Mouse (Mus musculus): ENCODE results near the gene Kirrel2. TPM values are rescaled to one million over a fixed set of nuclear protein-coding genes. Genes with fewer than 3 reads are reported as not detected.

Kirrel2 gene
- polyA plus RNA-seq, 1 experiment from 2014 or later: 0.15 TPM

- Histone ChIP-seq H3K4me2 (no peak overlapping the region), H3K27ac (replicated peaks) (no peak overlapping the region), H3K9me3 (replicated peaks) (no peaks in the 10 kb centered on the region), H3K36me3 (no peaks in the 10 kb centered on the region; the same call in 1 of the 2 replicates), H3K9ac (replicated peaks) (no peak overlapping the region), H3K4me3 (replicated peaks) (no peak overlapping the region), H3K4me1 (0 out of 2 replicates have a peak, but pooled peaks cover 4% of the 10 kb centered on the region), H3K27me3 (replicated peaks) (no peaks in the 10 kb centered on the region)
- ATAC-seq (ENCODE audit: low FRiP score): no peak
These were observed 28.2 kb downstream of the Kirrel2 start for GRCm38 (mm10) chr7:30429327-30429726.

GRCm38 (mm10) chr7:30423071-30423641, 34.3 kb downstream of the Kirrel2 start:
- Histone ChIP-seq H3K4me1 (peaks cover 24% of the 10 kb centered on the region), H3K27me3 (replicated peaks) (no peaks in the 10 kb centered on the region), H3K4me2 (peak overlapping the region; percentile 98), H3K9me3 (replicated peaks) (0 out of 2 replicates have a peak, but pooled peaks cover 5% of the 10 kb centered on the region), H3K9ac (replicated peaks) (peak overlapping the region; percentile 69), H3K4me3 (replicated peaks) (peak overlapping the region; percentile 67), H3K36me3 (no peaks in the 10 kb centered on the region; the same call in 1 of the 2 replicates), H3K27ac (replicated peaks) (peak overlapping the region; percentile 75)
- 51% methylated on average over 23 of the region's 23 CpGs for WGBS
- no peak for ATAC-seq (ENCODE audit: low FRiP score)

- H3K36me3 ChIP-seq: no peaks in the 10 kb centered on the region; the same call in 1 of the 2 replicates
- ATAC-seq (ENCODE audit: low FRiP score): peak; percentile 46
- H3K9me3 ChIP-seq (replicated peaks): 0 out of 2 replicates have a peak, but pooled peaks cover 5% of the 10 kb centered on the region
- 11% methylated on average over 9 of the region's 9 CpGs for WGBS
- H3K27me3 ChIP-seq (replicated peaks): no peaks in the 10 kb centered on the region
- peak overlapping the region; percentile 69 for H3K9ac ChIP-seq (replicated peaks)
- H3K4me2 ChIP-seq: peak overlapping the region; percentile 98
- peak overlapping the region; percentile 67 for H3K4me3 ChIP-seq (replicated peaks)
- peaks cover 24% of the 10 kb centered on the region for H3K4me1 ChIP-seq
- peak overlapping the region; percentile 75 for H3K27ac ChIP-seq (replicated peaks)
These were observed 34.9 kb downstream of the Kirrel2 start for GRCm38 (mm10) chr7:30422560-30422959.

- peak overlapping the region; percentile 67 for H3K4me3 ChIP-seq (replicated peaks)
- peak overlapping the region; percentile 98 for H3K4me2 ChIP-seq
- 0 out of 2 replicates have a peak, but pooled peaks cover 5% of the 10 kb centered on the region for H3K9me3 ChIP-seq (replicated peaks)
- under 1% methylated on average over 45 of the region's 45 CpGs for WGBS
- peak overlapping the region; percentile 69 for H3K9ac ChIP-seq (replicated peaks)
- H3K4me1 ChIP-seq: peaks cover 24% of the 10 kb centered on the region
- H3K27me3 ChIP-seq (replicated peaks): no peaks in the 10 kb centered on the region
- H3K27ac ChIP-seq (replicated peaks): peak overlapping the region; percentile 75
- no peaks in the 10 kb centered on the region; the same call in 1 of the 2 replicates for H3K36me3 ChIP-seq
- ATAC-seq (ENCODE audit: low FRiP score): peak; percentile 92
These were observed 35.5 kb downstream of the Kirrel2 start for GRCm38 (mm10) chr7:30421890-30422435.

- H3K4me1 ChIP-seq: peaks cover 24% of the 10 kb centered on the region
- ATAC-seq (ENCODE audit: low FRiP score): peak; percentile 46
These were observed 36.2 kb downstream of the Kirrel2 start, which contains the start of gene Nfkbid for GRCm38 (mm10) chr7:30421175-30421889. Nfkbid (plus strand) TSS chr7:30421732.

GRCm38 (mm10) chr7:30420673-30421072, 36.8 kb downstream of the Kirrel2 start:
- peaks cover 24% of the 10 kb centered on the region for H3K4me1 ChIP-seq
- no peaks in the 10 kb centered on the region for H3K27me3 ChIP-seq (replicated peaks)
- no peak overlapping the region for H3K4me3 ChIP-seq (replicated peaks)
- H3K4me2 ChIP-seq: no peak overlapping the region; the same call in 1 of the 2 replicates
- ATAC-seq (ENCODE audit: low FRiP score): no peak
- no peak overlapping the region for H3K9ac ChIP-seq (replicated peaks)
- H3K27ac ChIP-seq (replicated peaks): no peak overlapping the region
- WGBS: 92% methylated on average over 3 of the region's 3 CpGs
- H3K9me3 ChIP-seq (replicated peaks): 0 out of 2 replicates have a peak, but pooled peaks cover 5% of the 10 kb centered on the region
- no peaks in the 10 kb centered on the region; the same call in 1 of the 2 replicates for H3K36me3 ChIP-seq

More at GRCm38 (mm10) chr7:30421175-30421889, 36.2 kb downstream of the Kirrel2 start, which contains the start of gene Nfkbid:
- H3K9ac ChIP-seq (replicated peaks): peak within 1 kb of the TSS; percentile 69
- 9% methylated on average over 31 of the region's 31 CpGs for WGBS
- H3K27ac ChIP-seq (replicated peaks): peak within 1 kb of the TSS; percentile 75
- no peaks in the 10 kb centered on the region; the same call in 1 of the 2 replicates for H3K36me3 ChIP-seq
- H3K4me3 ChIP-seq (replicated peaks): peak within 1 kb of the TSS; percentile 67
- 0 out of 2 replicates have a peak, but pooled peaks cover 5% of the 10 kb centered on the region for H3K9me3 ChIP-seq (replicated peaks)
- no peaks in the 10 kb centered on the region for H3K27me3 ChIP-seq (replicated peaks)
- peak within 1 kb of the TSS; percentile 98 for H3K4me2 ChIP-seq

- no peak for ATAC-seq (ENCODE audit: low FRiP score)
- no peaks in the 10 kb centered on the region for H3K36me3 ChIP-seq
- H3K27me3 ChIP-seq (replicated peaks): no peaks in the 10 kb centered on the region
- no peak within 1 kb of the TSS for H3K27ac ChIP-seq (replicated peaks)
- peaks cover 24% of the 10 kb centered on the region for H3K4me1 ChIP-seq
- no peak within 1 kb of the TSS; the same call in 1 of the 2 replicates for H3K4me2 ChIP-seq
- no peak within 1 kb of the TSS for H3K4me3 ChIP-seq (replicated peaks)
- WGBS: 80% methylated on average over 10 of the region's 10 CpGs
- H3K9me3 ChIP-seq (replicated peaks): 0 out of 2 replicates have a peak, but pooled peaks cover 5% of the 10 kb centered on the region
- no peak within 1 kb of the TSS for H3K9ac ChIP-seq (replicated peaks)
These were observed 37.7 kb downstream of the Kirrel2 start, which contains the start of gene Hcst for GRCm38 (mm10) chr7:30419561-30420499. Hcst (minus strand) TSS chr7:30419854.

GRCm38 (mm10) chr7:30417856-30418255, 39.6 kb downstream of the Kirrel2 start:
- H3K27ac ChIP-seq (replicated peaks): no peak overlapping the region
- no peak overlapping the region for H3K4me2 ChIP-seq
- 0 out of 2 replicates have a peak, but pooled peaks cover 5% of the 10 kb centered on the region for H3K9me3 ChIP-seq (replicated peaks)
- H3K27me3 ChIP-seq (replicated peaks): no peaks in the 10 kb centered on the region
- no peaks in the 10 kb centered on the region for H3K36me3 ChIP-seq
- ATAC-seq (ENCODE audit: low FRiP score): no peak
- WGBS: 75% methylated on average over 9 of the region's 9 CpGs
- H3K4me3 ChIP-seq (replicated peaks): no peak overlapping the region
- no peak overlapping the region for H3K9ac ChIP-seq (replicated peaks)
- H3K4me1 ChIP-seq: peaks cover 13% of the 10 kb centered on the region

GRCm38 (mm10) chr7:30413596-30413995, 43.9 kb downstream of the Kirrel2 start, which contains the start of gene Tyrobp:
Tyrobp (plus strand) TSS chr7:30413760.
- Histone ChIP-seq H3K4me2 (no peak within 1 kb of the TSS), H3K4me3 (replicated peaks) (no peak within 1 kb of the TSS), H3K27me3 (replicated peaks) (no peaks in the 10 kb centered on the region; the same call in 1 of the 2 replicates), H3K36me3 (no peaks in the 10 kb centered on the region), H3K9ac (replicated peaks) (no peak within 1 kb of the TSS), H3K4me1 (no peaks in the 10 kb centered on the region), H3K9me3 (replicated peaks) (no peaks in the 10 kb centered on the region), H3K27ac (replicated peaks) (no peak within 1 kb of the TSS)
- ATAC-seq (ENCODE audit: low FRiP score): no peak
- 66% methylated on average over 5 of the region's 5 CpGs for WGBS

GRCm38 (mm10) chr7:30412735-30413147, 44.7 kb downstream of the Kirrel2 start:
- 61% methylated on average over 4 of the region's 4 CpGs for WGBS
- Histone ChIP-seq H3K27me3 (replicated peaks) (no peaks in the 10 kb centered on the region; the same call in 1 of the 2 replicates), H3K4me1 (no peaks in the 10 kb centered on the region), H3K4me2 (no peak overlapping the region), H3K4me3 (replicated peaks) (no peak overlapping the region), H3K36me3 (no peaks in the 10 kb centered on the region), H3K9ac (replicated peaks) (no peak overlapping the region), H3K9me3 (replicated peaks) (no peaks in the 10 kb centered on the region), H3K27ac (replicated peaks) (no peak overlapping the region)
- no peak for ATAC-seq (ENCODE audit: low FRiP score)
